Mouse (Mus musculus) right cerebral cortex, postnatal 36 days (tissue): ENCODE results near the gene Sh3yl1.

ENCODE experiments used
- DNase-seq, 2 experiments: peaks; one replicate each; pipeline ENCODE4 v3.0.0; 2022; ENCODE audit warnings: low spot score in 2 of 2, mixed read lengths in 1 of 2

Gene Sh3yl1

DNA sequence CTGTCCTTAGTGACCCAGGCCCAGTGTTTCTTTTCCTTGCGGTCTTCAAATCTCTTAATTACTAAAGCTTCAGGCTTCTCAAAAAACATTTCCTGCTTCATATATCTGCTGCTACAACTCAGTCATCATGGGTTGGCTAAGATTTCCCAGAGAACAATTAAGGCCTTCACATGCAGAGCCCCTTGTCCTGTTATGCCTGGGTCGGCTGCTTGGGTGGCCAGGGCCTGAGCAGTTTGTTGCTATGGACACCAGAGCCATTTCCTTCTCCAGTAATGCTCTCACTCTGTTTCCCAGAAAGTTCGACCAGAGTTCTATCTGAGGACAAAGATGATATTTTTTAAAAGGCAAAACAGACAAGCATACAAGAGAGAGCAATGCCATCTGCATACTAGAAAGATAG is 32.7 kb downstream of the Sh3yl1 start:
- DNase-seq = no peak

GRCm38 (mm10) chr12:30970700-30971099 is 59.2 kb downstream of the Sh3yl1 start:
- DNase-seq = no peak

GRCm38 (mm10) chr12:31003795-31004194 is 92.3 kb downstream of the Sh3yl1 start:
- DNase-seq = no peak

GRCm38 (mm10) chr12:31005010-31005409 is 93.5 kb downstream of the Sh3yl1 start:
- DNase-seq = peak; percentile 23 to 37

DNA sequence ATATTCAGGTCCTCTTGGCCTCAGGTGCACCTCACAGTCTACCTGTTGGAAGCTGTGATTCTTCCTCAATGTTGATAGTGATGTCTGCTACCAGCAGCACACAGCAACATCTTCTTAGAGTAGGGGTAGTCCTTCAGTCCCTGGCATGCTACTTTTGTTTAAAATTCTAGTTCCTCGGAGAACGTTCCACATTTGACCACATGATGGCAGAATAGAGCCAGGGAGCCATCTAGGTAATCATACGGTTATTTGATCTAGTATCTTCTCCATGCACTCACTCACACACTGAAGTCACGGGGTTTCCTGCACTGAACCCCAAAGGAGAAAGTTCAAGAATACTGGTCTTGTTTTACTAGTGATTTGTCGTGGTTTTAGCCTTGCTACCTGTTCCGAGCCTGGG is 96.7 kb downstream of the Sh3yl1 start:
- no peak for DNase-seq
